Mouse (Mus musculus) brown adipose tissue, adult 24 weeks (tissue): ENCODE measurements around the gene Sec16a. TPM values are rescaled to one million over a fixed set of nuclear protein-coding genes. Genes with fewer than 3 reads are reported as not detected.

Experiments
- H3K27ac ChIP-seq: fragments of 200-500 bp; replicated peaks from 2 replicates; pipeline ENCODE4 v1.5.1; 2012; ENCODE audit warnings: low read depth, mild to moderate bottlenecking, low read length
- H3K4me1 ChIP-seq: fragments of 200-500 bp; 2 replicates; pipeline ENCODE4 v1.6.1; 2012; ENCODE audit warnings: low read length, mixed read lengths; ENCODE audit not compliant: control insufficient read depth, insufficient read depth, insufficient read length
- H3K4me3 ChIP-seq: fragments of 200-500 bp; 2 replicates; pipeline ENCODE4 v1.5.1; 2012; ENCODE audit warnings: low read depth, mild to moderate bottlenecking, low read length, moderate library complexity; ENCODE audit not compliant: insufficient read depth
- polyA plus RNA-seq: library from polyadenylated mRNA; stranded (reverse); fragments of >200 nt; gene quantifications from 2 replicates; pipeline ENCODE4 v1.2.4, GENCODE M21; 2012; ENCODE audit not compliant: missing spikeins, insufficient read depth, insufficient read length

Gene Sec16a
- polyA plus RNA-seq, 1 experiment, result 21.0 TPM

- no peak overlapping the region for H3K4me3 ChIP-seq
- H3K27ac ChIP-seq, result no peak overlapping the region
- H3K4me1 ChIP-seq, result peaks cover 5% of the 10 kb centered on the region; the same call in 1 of the 2 replicates
Measured at GRCm38 (mm10) chr2:26460097-26460646, 15.2 kb upstream of the Sec16a start.

DNA sequence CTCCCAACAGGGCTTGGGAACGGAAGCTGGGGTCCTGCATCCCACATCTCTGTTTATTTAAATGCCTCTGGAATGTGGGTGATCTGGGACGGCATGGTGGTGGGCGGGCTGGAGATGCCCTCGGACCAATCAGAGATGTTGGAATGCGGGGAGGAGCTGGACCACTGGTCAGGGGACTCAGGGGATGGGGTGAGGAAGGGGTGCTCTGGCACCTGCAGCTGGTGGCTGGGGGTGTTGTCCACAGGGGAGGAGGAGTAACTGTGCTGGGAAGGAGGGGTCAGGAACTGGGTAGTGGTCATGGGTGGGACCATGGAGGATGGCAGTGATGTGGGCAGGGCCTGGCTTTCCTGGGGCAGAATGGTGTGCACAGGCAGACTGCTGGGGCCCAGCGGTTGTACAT is 14.5 kb upstream of the Sec16a start:
- H3K4me1 ChIP-seq, result peaks cover 5% of the 10 kb centered on the region; the same call in 1 of the 2 replicates
- no peak overlapping the region for H3K4me3 ChIP-seq
- H3K27ac ChIP-seq, result no peak overlapping the region

- H3K4me1 ChIP-seq, result peaks cover 5% of the 10 kb centered on the region; the same call in 1 of the 2 replicates
- no peak overlapping the region for H3K4me3 ChIP-seq
- no peak overlapping the region for H3K27ac ChIP-seq
Measured at GRCm38 (mm10) chr2:26458402-26459124, 13.5 kb upstream of the Sec16a start.

GRCm38 (mm10) chr2:26449121-26450060 is 4.4 kb upstream of the Sec16a start:
- H3K4me1 ChIP-seq, result peaks cover 5% of the 10 kb centered on the region
- H3K27ac ChIP-seq, result no peak overlapping the region
- H3K4me3 ChIP-seq, result no peak overlapping the region

DNA sequence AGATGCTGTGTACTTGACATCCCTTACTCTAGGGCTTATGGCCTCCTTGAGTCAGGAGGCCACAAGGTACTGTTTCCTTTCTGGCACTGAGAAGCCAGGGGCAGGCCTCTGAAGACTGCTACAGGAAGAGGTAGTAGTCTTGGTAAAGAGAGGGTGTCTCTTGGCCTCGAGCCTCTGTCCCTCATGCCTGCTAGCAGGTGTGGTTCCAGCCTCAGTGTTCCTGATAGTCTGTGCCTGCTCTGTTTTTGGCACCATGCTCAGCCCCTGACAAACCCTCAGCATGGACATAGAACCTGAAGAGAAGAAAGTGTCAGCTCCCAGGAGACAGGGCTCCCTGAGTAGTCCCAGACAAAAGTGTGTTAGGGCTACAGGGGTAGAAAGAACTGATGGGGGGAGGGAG is 2.4 kb upstream of the Sec16a start:
- Histone ChIP-seq H3K4me1 (peaks cover 7% of the 10 kb centered on the region), H3K4me3 (no peak overlapping the region), H3K27ac (no peak overlapping the region)

- peak overlapping the region; percentile 81; the same call in 1 of the 2 replicates for H3K4me3 ChIP-seq
- H3K4me1 ChIP-seq, result peaks cover 7% of the 10 kb centered on the region
- 0 out of 2 replicates have a peak overlapping the region, but pooled peaks have one; percentile 22 for H3K27ac ChIP-seq
Measured at GRCm38 (mm10) chr2:26446671-26447070, 1.7 kb upstream of the Sec16a start.

DNA sequence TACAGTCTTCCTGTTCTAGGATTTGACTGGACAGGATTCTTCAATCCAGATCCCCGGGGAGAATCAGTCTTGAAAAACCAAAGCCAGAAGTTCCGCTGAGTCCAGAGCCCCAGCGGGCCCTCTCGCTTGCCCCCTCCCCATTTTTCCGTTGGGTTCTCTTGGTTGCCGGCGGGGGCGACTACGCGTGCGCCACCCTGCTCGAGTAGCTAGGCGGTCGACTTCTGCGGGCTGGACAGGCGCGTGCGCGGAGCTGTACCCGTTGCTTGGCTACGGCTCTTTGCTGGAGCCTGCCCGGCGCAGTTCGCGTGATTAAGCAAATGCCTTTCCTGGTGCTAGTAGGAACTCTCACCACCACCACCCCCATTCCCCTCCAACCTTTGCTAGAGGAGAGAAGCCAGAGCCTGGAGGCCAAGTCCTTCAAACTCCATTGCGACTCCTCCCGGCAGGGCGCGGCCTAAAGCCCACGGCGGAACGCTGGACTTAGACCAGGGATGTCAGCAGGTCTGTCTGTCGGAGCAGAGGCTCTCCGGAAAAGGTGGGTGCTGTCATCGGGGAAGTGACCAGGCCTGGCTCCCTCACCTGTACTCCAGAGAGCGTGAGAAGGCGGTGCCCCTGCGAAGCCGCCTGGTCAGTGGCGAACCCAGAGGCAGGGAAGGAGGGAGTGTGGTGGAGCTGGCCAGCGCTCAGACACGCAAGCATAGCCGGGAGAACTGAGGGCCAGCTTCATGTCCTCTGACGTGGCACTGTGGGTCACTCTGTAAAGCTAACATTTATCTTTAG is 840 bp upstream of the Sec16a start:
- Histone ChIP-seq H3K4me1 (peaks cover 7% of the 10 kb centered on the region), H3K27ac (peak overlapping the region; percentile 71), H3K4me3 (peak overlapping the region; percentile 81)

DNA sequence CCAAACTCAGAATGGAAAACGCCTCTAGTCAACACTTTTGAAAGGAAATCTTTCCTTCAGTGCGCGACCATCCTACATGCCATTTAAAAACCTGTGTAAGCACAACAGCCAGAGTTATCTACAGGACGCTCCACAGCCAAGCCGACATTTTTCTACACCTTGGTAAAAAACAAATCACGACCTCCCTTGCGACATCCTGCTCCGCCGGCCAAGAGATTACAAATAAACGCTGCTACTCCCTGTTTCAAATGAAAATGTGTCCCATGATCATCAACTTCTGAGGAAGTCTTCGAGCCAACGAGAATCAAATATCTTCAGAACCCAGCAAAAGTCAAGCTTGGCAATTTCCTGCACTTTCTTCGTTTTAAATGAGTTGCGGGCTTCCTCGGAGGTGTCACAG is 648 bp downstream of the Sec16a start:
- Histone ChIP-seq H3K4me3 (peak overlapping the region; percentile 82), H3K4me1 (peaks cover 7% of the 10 kb centered on the region), H3K27ac (peak overlapping the region; percentile 80)

- H3K4me3 ChIP-seq, result peak overlapping the region; percentile 82
- peaks cover 7% of the 10 kb centered on the region for H3K4me1 ChIP-seq
- H3K27ac ChIP-seq, result peak overlapping the region; percentile 80
Measured at GRCm38 (mm10) chr2:26443876-26444275, 1.1 kb downstream of the Sec16a start.

- Histone ChIP-seq H3K27ac (no peak overlapping the region), H3K4me3 (no peak overlapping the region), H3K4me1 (peaks cover 7% of the 10 kb centered on the region)
Measured at GRCm38 (mm10) chr2:26442843-26443242, 2.2 kb downstream of the Sec16a start.

- Histone ChIP-seq H3K4me1 (peaks cover 6% of the 10 kb centered on the region), H3K4me3 (no peak overlapping the region), H3K27ac (no peak overlapping the region)
Measured at GRCm38 (mm10) chr2:26441688-26442087, 3.3 kb downstream of the Sec16a start.

GRCm38 (mm10) chr2:26441261-26441660 is 3.8 kb downstream of the Sec16a start:
- peaks cover 4% of the 10 kb centered on the region; the same call in 1 of the 2 replicates for H3K4me1 ChIP-seq
- no peak overlapping the region for H3K27ac ChIP-seq
- H3K4me3 ChIP-seq, result no peak overlapping the region

- Histone ChIP-seq H3K27ac (no peak overlapping the region), H3K4me1 (peaks cover 7% of the 10 kb centered on the region; the same call in 1 of the 2 replicates), H3K4me3 (no peak overlapping the region)
Measured at GRCm38 (mm10) chr2:26439671-26440070, 5.3 kb downstream of the Sec16a start.

DNA sequence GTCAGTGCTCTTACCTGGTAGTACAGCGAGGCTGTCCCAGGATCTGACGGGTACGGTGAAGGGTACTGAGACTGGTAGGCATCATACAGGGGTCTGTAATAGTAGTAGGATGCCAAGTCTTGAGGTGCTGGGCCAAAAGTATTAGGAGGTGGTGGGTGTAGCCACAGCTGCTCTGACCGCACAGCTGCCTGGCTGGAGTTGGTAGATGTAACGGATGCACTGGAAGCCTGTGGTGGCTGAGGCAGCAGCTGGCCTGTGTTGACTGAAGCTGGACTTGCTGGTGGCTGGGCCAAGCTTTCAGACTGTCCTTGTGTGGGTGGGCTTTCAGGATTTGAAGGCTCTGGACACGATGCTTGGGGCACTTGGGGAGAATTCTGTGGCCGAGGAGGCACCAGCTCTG is 6.6 kb downstream of the Sec16a start:
- H3K4me1 ChIP-seq, result 0 out of 2 replicates have a peak, but pooled peaks cover 5% of the 10 kb centered on the region
- no peak overlapping the region for H3K27ac ChIP-seq
- no peak overlapping the region for H3K4me3 ChIP-seq
